Mouse (Mus musculus): ENCODE results near the gene Olfr688. TPM values are rescaled to one million over a fixed set of nuclear protein-coding genes. Genes with fewer than 3 reads are reported as not detected.

The Olfr688 gene
- total and polyA plus RNA-seq, 3 experiments, result not detected

- DNase-seq, result no peak
- no peaks in the 10 kb centered on the region for H3K27me3 ChIP-seq (ENCODE audit: control insufficient read depth, insufficient read depth, low read length)
- H3K79me2 ChIP-seq (replicated peaks; ENCODE audit: control insufficient read depth, insufficient read depth, low read length), result no peaks in the 10 kb centered on the region
- no peak within 1 kb of the TSS for H3K4me3 ChIP-seq
- intact Hi-C loops (cut with DNase I), result no loop called here
- no peak within 1 kb of the TSS for H3K9ac ChIP-seq (ENCODE audit: low read depth, low read length)
- WGBS, result 77% methylated on average over 1 of the region's 1 CpGs
- no peaks in the 10 kb centered on the region for H3K36me3 ChIP-seq (ENCODE audit: control insufficient read depth, insufficient read depth, low read length)
- TF ChIP-seq POLR2A (IDR thresholded peaks at IDR 0.05; ENCODE audit: insufficient read depth, low read depth, low read length) (no peak), CTCF (IDR thresholded peaks at IDR 0.05) (no peak), EP300 (IDR thresholded peaks at IDR 0.05; ENCODE audit: insufficient read depth, low read depth, low read length) (no peak)
- H3K4me1 ChIP-seq (ENCODE audit: control insufficient read depth, insufficient read depth, low read length), result no peaks in the 10 kb centered on the region
- no peak within 1 kb of the TSS for H3K27ac ChIP-seq
Observed at GRCm38 (mm10) chr7:105310865-105311264, 23.0 kb downstream of the Olfr688 start, which contains the start of gene Olfr689. TSS of gene Olfr689 (plus strand) at chr7:105311165.

- Histone ChIP-seq H3K36me3 (ENCODE audit: control insufficient read depth, insufficient read depth, low read length) (no peaks in the 10 kb centered on the region), H3K4me3 (no peak overlapping the region), H3K4me1 (ENCODE audit: control insufficient read depth, insufficient read depth, low read length) (no peaks in the 10 kb centered on the region), H3K79me2 (replicated peaks; ENCODE audit: control insufficient read depth, insufficient read depth, low read length) (no peaks in the 10 kb centered on the region), H3K9ac (ENCODE audit: low read depth, low read length) (no peak overlapping the region), H3K27ac (no peak overlapping the region), H3K27me3 (ENCODE audit: control insufficient read depth, insufficient read depth, low read length) (no peaks in the 10 kb centered on the region)
- DNase-seq, result no peak
- intact Hi-C loops (cut with DNase I), result no loop called here
- 47% methylated on average over 2 of the region's 2 CpGs for WGBS
- peak; percentile 60 for TF ChIP-seq CTCF (IDR thresholded peaks at IDR 0.05)
- no peak for TF ChIP-seq POLR2A (IDR thresholded peaks at IDR 0.05; ENCODE audit: insufficient read depth, low read depth, low read length)
Observed at GRCm38 (mm10) chr7:105325302-105325701, 37.4 kb downstream of the Olfr688 start.

- WGBS, result 74% methylated on average over 1 of the region's 1 CpGs
- DNase-seq, result no peak
- Histone ChIP-seq H3K4me1 (ENCODE audit: control insufficient read depth, insufficient read depth, low read length) (no peaks in the 10 kb centered on the region), H3K36me3 (ENCODE audit: control insufficient read depth, insufficient read depth, low read length) (no peaks in the 10 kb centered on the region), H3K27me3 (ENCODE audit: control insufficient read depth, insufficient read depth, low read length) (no peaks in the 10 kb centered on the region), H3K27ac (no peak within 1 kb of the TSS), H3K4me3 (no peak within 1 kb of the TSS), H3K9ac (ENCODE audit: low read depth, low read length) (no peak within 1 kb of the TSS), H3K79me2 (replicated peaks; ENCODE audit: control insufficient read depth, insufficient read depth, low read length) (no peaks in the 10 kb centered on the region)
- TF ChIP-seq POLR2A (IDR thresholded peaks at IDR 0.05; ENCODE audit: insufficient read depth, low read depth, low read length) (no peak), EP300 (IDR thresholded peaks at IDR 0.05; ENCODE audit: insufficient read depth, low read depth, low read length) (no peak), CTCF (IDR thresholded peaks at IDR 0.05) (no peak)
- intact Hi-C loops (cut with DNase I), result loop anchor here (10.0 kb wide), 1 partner anchor 159 kb away; no protein-coding TSS in a partner anchor
Observed at GRCm38 (mm10) chr7:105334004-105334403, 46.1 kb downstream of the Olfr688 start, which contains the start of gene Olfr690. TSS of gene Olfr690 (minus strand) at chr7:105334104.

Other genes with a start within 250 kb of the Olfr688 start
- gene Olfr677, start 236.7 kb upstream of the Olfr688 start, total RNA-seq (2021), result not detected
- gene Olfr677, start 236.7 kb upstream of the Olfr688 start, polyA plus RNA-seq (2012; rRNA removed), result not detected in 2 replicates
- gene Olfr678, start 223.6 kb upstream of the Olfr688 start, total RNA-seq (2021), result not detected
- gene Olfr678, start 223.6 kb upstream of the Olfr688 start, polyA plus RNA-seq (2012; rRNA removed), result not detected in 2 replicates
- not detected for gene Olfr679, start 206.9 kb upstream of the Olfr688 start, total RNA-seq (2021)
- not detected in 2 replicates for gene Olfr679, start 206.9 kb upstream of the Olfr688 start, polyA plus RNA-seq (2012; rRNA removed)
- gene Olfr680-ps1, start 195.3 kb upstream of the Olfr688 start, total RNA-seq (2021), result not detected
- gene Olfr680-ps1, start 195.3 kb upstream of the Olfr688 start, polyA plus RNA-seq (2012; rRNA removed), result not detected in 2 replicates
- not detected for gene Olfr681, start 171.3 kb upstream of the Olfr688 start, total RNA-seq (2021)
- gene Olfr681, start 171.3 kb upstream of the Olfr688 start, polyA plus RNA-seq (2012; rRNA removed), result not detected in 2 replicates
- gene Olfr683, start 141.1 kb upstream of the Olfr688 start, total RNA-seq (2021), result not detected
- gene Olfr683, start 141.1 kb upstream of the Olfr688 start, polyA plus RNA-seq (2012; rRNA removed), result not detected in 2 replicates
- gene Olfr684, start 124.4 kb upstream of the Olfr688 start, total RNA-seq (2021), result not detected
- gene Olfr684, start 124.4 kb upstream of the Olfr688 start, polyA plus RNA-seq (2012; rRNA removed), result not detected in 2 replicates
- gene Olfr685, start 102.1 kb upstream of the Olfr688 start, total RNA-seq (2021), result not detected
- not detected in 2 replicates for gene Olfr685, start 102.1 kb upstream of the Olfr688 start, polyA plus RNA-seq (2012; rRNA removed)
- gene Olfr686, start 80.6 kb upstream of the Olfr688 start, total RNA-seq (2021), result not detected
- gene Olfr686, start 80.6 kb upstream of the Olfr688 start, polyA plus RNA-seq (2012; rRNA removed), result not detected in 2 replicates
- gene Olfr689, start 23.1 kb downstream of the Olfr688 start, total RNA-seq (2021), result not detected
- gene Olfr689, start 23.1 kb downstream of the Olfr688 start, polyA plus RNA-seq (2012; rRNA removed), result not detected in 2 replicates
- gene Olfr690, start 46.0 kb downstream of the Olfr688 start, total RNA-seq (2021), result not detected
- gene Olfr690, start 46.0 kb downstream of the Olfr688 start, polyA plus RNA-seq (2012; rRNA removed), result not detected in 2 replicates
- gene Olfr691, start 54.2 kb downstream of the Olfr688 start, total RNA-seq (2021), result not detected
- 0.15 TPM in 1 of 2 replicates, not detected in the other for gene Olfr691, start 54.2 kb downstream of the Olfr688 start, polyA plus RNA-seq (2012; rRNA removed)
- not detected for gene Olfr692, start 80.1 kb downstream of the Olfr688 start, total RNA-seq (2021)
- not detected in 2 replicates for gene Olfr692, start 80.1 kb downstream of the Olfr688 start, polyA plus RNA-seq (2012; rRNA removed)
- gene Gm5901, start 86.9 kb downstream of the Olfr688 start, total RNA-seq (2021), result not detected
- 0.12 TPM in 1 of 2 replicates, not detected in the other for gene Gm5901, start 86.9 kb downstream of the Olfr688 start, polyA plus RNA-seq (2012; rRNA removed)
- gene Fam160a2, start 112.0 kb downstream of the Olfr688 start, total RNA-seq (2021), result 10 to 100 TPM; 16.0 to 16.3 TPM
- 25.4 and 48.2 TPM in 2 replicates for gene Fam160a2, start 112.0 kb downstream of the Olfr688 start, polyA plus RNA-seq (2012; rRNA removed)
- gene Cnga4, start 116.5 kb downstream of the Olfr688 start, total RNA-seq (2021), result not detected
- gene Cnga4, start 116.5 kb downstream of the Olfr688 start, polyA plus RNA-seq (2012; rRNA removed), result 0.09 and 0.14 TPM in 2 replicates
- not detected for gene Cckbr, start 137.6 kb downstream of the Olfr688 start, total RNA-seq (2021)
- not detected in 2 replicates for gene Cckbr, start 137.6 kb downstream of the Olfr688 start, polyA plus RNA-seq (2012; rRNA removed)
- 10 to 100 TPM; 17.5 to 24.0 TPM for gene Cavin3, start 194.2 kb downstream of the Olfr688 start, total RNA-seq (2021)
- 18.0 and 21.0 TPM in 2 replicates for gene Cavin3, start 194.2 kb downstream of the Olfr688 start, polyA plus RNA-seq (2012; rRNA removed)

All from heart, adult 2 months (tissue).